Mouse (Mus musculus) CH12F3 (cell line): ENCODE data around the gene Crabp2.

Experiments used
- in situ Hi-C: fragments of 300-500 bp; cut with MboI; formaldehyde crosslinking; loops from 2 replicates; pipeline ENCODE4 v1.14.3; 2020; ENCODE audit warnings: low sequenced_read_pairs

Crabp2 gene

DNA sequence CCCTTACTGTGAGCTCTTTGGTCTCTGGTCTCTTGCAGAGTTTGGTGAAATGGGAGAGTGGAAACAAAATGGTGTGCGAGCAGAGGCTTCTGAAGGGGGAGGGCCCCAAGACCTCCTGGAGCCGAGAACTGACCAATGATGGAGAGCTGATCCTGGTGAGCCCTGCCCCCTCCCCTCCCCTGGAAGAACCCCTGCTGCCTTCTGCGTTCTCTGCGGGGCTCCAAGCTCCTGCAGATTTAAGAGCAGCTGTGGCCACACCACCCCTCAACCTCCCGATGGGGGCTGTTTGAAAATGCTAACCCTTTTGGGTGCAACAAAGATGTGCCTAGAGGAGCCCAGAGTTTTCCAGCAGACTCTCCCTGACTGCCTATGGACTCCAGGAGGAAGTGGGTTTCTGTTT is 4.0 kb downstream of the Crabp2 start:
- in situ Hi-C loops = no loop called here

- in situ Hi-C loops = no loop called here
These were observed 9.6 kb downstream of the Crabp2 start for GRCm38 (mm10) chr3:87958056-87958455.

DNA sequence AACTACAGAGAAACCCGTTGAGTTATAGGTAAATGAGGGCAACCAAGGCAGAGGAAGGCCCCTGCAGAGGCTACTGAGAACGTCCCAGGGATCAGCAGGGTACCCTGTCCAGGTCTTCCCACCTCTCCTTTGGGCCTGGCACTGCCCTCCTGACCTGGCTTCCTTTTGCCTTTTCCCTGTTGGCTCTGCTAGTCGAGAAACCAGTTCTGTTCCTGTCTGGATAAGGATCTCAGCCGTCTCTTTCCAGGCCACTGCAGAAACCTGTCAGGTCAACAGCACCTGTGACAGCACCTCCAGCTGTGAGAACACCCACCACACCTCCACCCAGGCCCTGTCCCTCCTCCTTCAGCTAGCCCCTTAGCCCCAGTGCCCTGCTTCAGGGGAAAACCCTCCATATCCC is 10.0 kb downstream of the Crabp2 start:
- in situ Hi-C loops = no loop called here

DNA sequence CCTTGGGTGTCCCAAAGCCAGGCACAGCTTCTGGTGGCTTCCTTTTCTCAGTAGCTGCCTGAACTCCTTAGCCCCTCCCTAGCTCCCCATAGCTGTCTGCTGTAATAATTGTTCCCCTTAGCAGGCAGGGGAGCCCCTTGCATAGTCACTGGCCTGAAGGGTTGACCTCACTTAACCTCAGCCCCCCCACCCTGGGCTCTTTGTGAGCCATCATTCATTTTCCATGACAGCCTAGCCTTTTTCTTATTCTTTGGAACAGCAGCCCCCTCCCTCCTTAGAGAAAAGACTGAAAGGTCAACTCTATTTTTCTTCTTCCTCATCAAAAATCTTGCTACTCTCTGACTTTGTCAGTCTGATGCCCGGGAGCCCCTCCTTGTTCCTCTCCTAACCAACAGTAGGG is 10.5 kb downstream of the Crabp2 start:
- in situ Hi-C loops = no loop called here

GRCm38 (mm10) chr3:87959371-87959770 is 10.9 kb downstream of the Crabp2 start:
- in situ Hi-C loops = no loop called here

GRCm38 (mm10) chr3:87960191-87960585 is 11.7 kb downstream of the Crabp2 start:
- in situ Hi-C loops = no loop called here

DNA sequence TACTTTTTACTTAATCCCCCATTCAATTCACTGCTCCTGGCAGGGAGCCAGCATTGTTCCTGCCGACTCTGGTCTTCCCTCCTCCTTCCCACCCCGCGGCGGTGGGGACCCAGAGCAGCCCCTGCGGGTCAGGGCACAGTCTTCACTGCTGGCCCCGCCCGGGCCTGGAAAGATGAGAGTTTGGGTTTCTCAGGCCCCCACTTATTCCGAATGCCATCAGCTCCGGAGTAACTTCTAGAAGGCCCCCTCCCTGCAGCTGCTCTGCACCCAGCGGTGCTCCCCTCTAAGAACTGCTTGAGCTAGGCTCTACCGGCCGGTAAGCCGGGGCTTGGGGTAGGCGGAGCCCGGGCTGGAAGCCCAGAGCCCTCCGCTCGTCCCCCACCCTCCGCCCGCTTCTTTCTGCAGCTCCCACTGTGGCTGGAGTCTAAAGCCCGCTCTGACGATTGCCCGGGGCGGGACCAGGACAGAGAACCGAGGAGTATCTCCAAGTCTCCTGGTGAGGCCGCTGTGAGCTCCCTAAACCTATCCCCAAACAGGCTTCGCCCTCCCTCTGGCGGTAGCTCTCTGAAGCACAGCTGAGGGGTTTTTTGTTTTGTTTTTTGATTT is 12.2 kb downstream of the Crabp2 start:
- in situ Hi-C loops = no loop called here

GRCm38 (mm10) chr3:87970184-87970938 is 21.9 kb downstream of the Crabp2 start:
- in situ Hi-C loops = no loop called here

- in situ Hi-C loops = no loop called here
These were observed 22.5 kb downstream of the Crabp2 start, which contains the start of gene Nes for GRCm38 (mm10) chr3:87970939-87971488. Gene Nes, plus strand, starts transcription at chr3:87971078.

DNA sequence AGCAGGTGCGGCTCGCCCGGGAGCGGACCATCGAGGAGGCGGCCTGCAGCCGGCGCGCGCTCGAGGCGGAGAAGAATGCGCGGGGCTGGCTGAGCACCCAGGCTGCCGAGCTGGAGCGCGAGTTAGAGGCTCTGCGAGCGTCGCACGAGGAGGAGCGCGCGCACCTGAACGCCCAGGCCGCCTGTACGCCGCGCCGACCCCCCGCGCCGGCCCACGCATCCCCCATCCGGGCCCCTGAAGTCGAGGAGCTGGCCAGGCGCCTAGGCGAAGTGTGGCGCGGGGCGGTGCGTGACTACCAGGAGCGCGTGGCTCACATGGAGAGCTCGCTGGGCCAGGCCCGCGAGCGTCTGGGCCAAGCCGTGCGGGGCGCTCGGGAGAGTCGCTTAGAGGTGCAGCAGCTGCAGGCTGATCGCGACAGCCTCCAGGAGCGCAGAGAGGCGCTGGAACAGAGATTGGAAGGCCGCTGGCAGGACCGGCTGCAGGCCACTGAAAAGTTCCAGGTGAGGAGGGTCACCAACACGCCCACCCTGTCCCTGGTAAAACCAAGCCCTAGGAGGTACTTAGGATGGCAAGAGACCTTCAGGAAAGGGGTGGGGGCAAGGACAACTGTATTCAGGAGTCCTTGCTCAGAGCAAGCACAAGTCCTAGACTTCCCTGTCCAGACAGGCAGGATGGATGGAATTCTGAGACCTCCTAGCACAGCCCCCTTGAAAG is 23.2 kb downstream of the Crabp2 start:
- in situ Hi-C loops = no loop called here

- in situ Hi-C loops = no loop called here
These were observed 23.8 kb downstream of the Crabp2 start for GRCm38 (mm10) chr3:87972203-87972664.

DNA sequence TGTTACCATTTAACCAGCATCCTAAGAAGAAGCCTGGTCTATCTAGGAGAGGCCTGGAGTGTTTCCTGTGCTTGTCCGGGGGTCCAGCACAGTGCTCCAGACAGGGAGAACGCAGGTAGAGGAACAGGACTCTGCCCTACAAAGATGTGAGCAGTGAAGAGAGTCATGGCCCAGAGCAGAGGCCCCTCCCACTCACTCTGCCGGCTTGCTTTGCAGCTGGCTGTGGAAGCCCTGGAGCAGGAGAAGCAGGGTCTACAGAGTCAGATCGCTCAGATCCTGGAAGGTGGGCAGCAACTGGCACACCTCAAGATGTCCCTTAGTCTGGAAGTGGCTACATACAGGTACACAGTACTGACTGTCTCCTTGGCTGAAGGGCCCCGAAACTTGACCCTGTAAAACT is 24.3 kb downstream of the Crabp2 start:
- in situ Hi-C loops = no loop called here

GRCm38 (mm10) chr3:87973593-87974380 is 25.3 kb downstream of the Crabp2 start:
- in situ Hi-C loops = no loop called here

DNA sequence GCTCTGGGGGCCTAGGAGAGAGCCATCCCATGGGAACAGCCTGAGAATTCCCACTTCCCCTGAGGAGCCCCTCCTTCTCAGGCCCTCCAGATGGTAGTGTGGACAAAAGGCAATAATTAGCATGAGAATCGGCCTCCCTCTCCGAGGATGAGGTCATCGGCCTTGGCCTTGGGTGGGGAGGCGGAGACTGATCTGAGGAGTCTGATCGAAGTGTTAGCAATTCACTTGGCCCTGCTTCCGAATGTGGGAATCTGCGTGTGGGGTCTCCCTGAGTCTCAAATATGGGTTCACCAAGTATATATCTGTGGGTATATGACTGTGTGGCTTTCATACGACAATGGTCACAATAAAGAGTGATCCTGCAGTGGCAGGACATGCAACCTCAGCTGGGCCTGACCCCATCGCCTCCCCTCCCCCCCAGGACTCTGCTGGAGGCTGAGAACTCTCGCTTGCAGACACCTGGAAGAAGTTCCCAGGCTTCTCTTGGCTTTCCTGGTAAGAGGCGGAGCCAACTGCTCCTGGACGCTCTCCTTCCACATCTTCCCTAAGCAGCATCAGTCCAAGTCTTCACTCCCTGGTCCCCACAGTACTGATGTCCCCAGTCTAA is 26.0 kb downstream of the Crabp2 start:
- in situ Hi-C loops = no loop called here

- in situ Hi-C loops = no loop called here
These were observed 31.0 kb downstream of the Crabp2 start for GRCm38 (mm10) chr3:87979493-87979892.

DNA sequence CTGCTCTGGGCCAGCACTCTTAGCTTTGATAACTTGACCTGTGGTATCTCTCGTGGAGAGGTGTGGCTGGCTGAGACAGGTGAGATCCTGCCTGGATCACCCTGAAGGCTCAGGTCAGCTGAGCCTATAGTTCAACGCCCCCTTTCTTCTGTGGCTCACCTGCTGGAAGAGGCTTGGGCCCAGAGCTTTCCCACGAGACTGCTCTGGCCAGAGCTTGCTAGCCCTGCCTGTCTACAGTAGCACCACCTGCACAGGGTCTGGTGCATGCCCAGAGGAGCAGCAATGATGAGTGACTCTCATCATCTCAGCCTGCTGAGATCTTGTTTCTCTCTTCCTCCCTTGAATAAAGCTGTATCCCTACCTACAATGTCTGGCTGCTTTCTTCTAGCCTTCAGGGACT is 31.6 kb downstream of the Crabp2 start:
- in situ Hi-C loops = no loop called here

DNA sequence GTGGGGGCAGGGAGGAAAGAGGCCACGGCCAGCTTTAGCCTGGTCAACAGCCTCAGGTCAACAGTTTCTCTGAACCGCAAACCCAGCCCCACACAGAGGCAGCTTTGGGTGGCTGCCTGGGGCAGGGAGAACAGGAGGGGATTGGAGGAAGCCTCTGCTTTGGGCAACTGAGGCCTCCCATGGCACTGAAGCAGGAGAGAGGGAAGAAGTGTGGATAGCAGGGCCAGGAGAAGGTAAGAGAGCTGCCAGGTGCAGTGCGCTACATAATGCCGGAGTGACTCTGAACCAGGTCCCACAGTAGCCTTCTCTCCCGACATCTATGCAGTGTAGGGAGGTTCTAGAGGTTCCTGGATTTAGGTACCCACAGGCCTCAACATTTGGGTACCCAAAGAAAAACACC is 32.3 kb downstream of the Crabp2 start:
- in situ Hi-C loops = no loop called here

GRCm38 (mm10) chr3:87981214-87981760 is 32.8 kb downstream of the Crabp2 start:
- in situ Hi-C loops = no loop called here

DNA sequence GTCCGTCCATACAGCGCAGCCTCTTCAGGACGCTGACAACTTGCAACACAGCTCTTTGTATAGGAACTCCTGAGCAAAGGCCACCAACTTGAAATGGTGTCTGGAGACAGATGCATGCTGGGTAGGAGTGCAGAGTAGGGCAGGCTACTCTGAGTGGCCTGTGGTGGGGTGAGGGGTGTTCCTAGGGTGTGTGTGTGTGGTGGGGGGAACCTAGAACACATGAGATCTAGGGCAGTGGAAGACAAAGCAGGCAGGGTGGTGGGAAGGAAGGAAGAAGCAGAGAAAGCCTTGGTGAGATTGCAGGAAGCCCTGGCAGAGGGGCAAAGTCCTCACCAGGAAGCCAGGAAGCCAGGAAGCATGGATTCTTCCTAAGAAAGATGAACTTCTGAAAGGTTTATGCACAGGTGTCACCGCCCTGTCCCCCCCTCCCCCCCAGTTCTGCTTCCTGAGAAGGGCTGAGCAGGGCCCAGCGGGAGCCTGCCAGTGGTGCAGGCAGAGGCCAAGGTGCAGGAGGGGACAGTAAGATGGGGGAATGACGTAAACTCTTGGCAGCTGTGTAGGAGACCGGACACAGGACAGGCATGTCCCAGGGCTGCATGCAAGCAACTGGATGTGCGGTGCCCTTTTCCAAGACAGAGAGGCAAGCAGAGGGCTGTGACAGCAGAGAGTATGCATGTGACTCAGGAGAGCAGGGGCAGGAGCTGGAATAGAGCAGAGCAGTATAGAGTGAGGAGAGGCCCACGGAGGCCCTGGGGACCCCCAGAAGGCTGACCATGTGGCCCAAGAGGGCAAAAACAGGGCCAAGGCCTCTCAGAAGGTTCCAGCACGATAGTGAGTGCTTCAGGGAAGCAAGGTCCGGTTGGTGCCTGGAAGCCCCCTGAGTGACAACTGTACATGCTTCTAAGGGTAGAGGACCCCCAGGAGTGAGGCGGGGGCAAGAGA is 33.7 kb downstream of the Crabp2 start:
- in situ Hi-C loops = no loop called here
